In the genomic region with DNA sequence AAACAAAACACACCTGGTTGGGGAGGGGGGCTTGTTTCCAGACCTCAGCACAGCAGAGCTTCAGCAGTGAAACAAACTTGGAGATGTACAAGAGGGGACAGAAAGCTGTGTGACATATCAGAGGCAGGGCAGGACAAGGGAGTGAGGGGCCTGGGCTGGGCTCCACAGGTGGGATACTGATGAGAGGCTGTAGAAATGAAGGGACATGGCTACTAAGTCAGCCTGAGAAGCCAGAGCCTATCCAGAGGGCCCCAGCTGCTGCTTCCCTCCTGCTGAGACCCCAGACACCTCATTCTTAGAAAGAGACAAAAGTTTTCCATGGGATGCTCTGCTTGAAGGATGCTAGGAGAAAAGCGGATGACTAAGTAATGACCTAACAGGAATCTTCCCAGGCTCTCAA, we compare ENCODE assay signal across 19 mouse cellular contexts. TPM values are rescaled to one million over a fixed set of nuclear protein-coding genes. Genes with fewer than 3 reads are reported as not detected.
DNase-seq lines count a peak whose midpoint lies in the region; ATAC-seq and TF ChIP-seq lines count a peak whose summit lies in the region.
"Had no signal": no experiment of that assay in that cellular context is flagged by ENCODE, and none has a peak within 500 bp of the region (broad histone marks: within the 10 kb centered on the region; RNA-seq: fewer than 3 reads in every experiment).

No protein-coding gene starts in this region.

- WGBS in forebrain, embryonic 11.5 days, result 91% methylated on average over 1 of the region's 1 CpGs
- 87% methylated on average over 1 of the region's 1 CpGs for WGBS in forebrain, embryonic 10.5 days
- 90% methylated on average over 1 of the region's 1 CpGs for WGBS in hindbrain, embryonic 14.5 days
- 78% methylated on average over 1 of the region's 1 CpGs for WGBS in hindbrain, embryonic 10.5 days
- 86% methylated on average over 1 of the region's 1 CpGs for WGBS in midbrain, embryonic 15.5 days
- 75% methylated on average over 1 of the region's 1 CpGs for WGBS in midbrain, postnatal 0 days
- WGBS in neural tube, embryonic 15.5 days, result 81% methylated on average over 1 of the region's 1 CpGs

- H3K36me3 ChIP-seq in forebrain, embryonic 11.5 days (ENCODE audit: control insufficient read depth, insufficient read depth, low read length), result peaks cover 5% of the 10 kb centered on the region; the same call in 1 of the 2 replicates
- peaks cover 41% of the 10 kb centered on the region for H3K36me3 ChIP-seq in forebrain, embryonic 10.5 days (replicated peaks)
- peaks cover 46% of the 10 kb centered on the region for H3K36me3 ChIP-seq in hindbrain, embryonic 14.5 days (replicated peaks; ENCODE audit: control insufficient read depth, insufficient read depth)
- H3K36me3 ChIP-seq in hindbrain, embryonic 10.5 days, result peaks cover 44% of the 10 kb centered on the region
- H3K36me3 ChIP-seq in midbrain, embryonic 15.5 days (replicated peaks), result peaks cover 16% of the 10 kb centered on the region; the same call in 1 of the 2 replicates
- H3K36me3 ChIP-seq in midbrain, postnatal 0 days (ENCODE audit: insufficient read depth, low read length), result peaks cover 40% of the 10 kb centered on the region
- peaks cover 39% of the 10 kb centered on the region for H3K36me3 ChIP-seq in neural tube, embryonic 15.5 days

- DNase-seq in forebrain, embryonic 11.5 days (ENCODE audit: low spot score), result peak; percentile 30
- DNase-seq in forebrain, embryonic 10.5 days (ENCODE audit: extremely low spot score, low spot score), result no peak
- DNase-seq in hindbrain, embryonic 14.5 days (ENCODE audit: low spot score), result no peak
- no peak for DNase-seq in hindbrain, embryonic 10.5 days (ENCODE audit: low spot score)
- no peak for DNase-seq in midbrain, postnatal 0 days (ENCODE audit: low spot score)
- DNase-seq: adrenal gland, postnatal 36 days; cerebellum, postnatal 36 days; forebrain, postnatal 0 days; heart, postnatal 36 days; kidney, adult 11 months; lung, adult 18-20 months; lung, postnatal 14 days; retina, postnatal 1 day had no signal

- TF ChIP-seq CTCF in midbrain, postnatal 0 days (IDR thresholded peaks at IDR 0.05), result no peak

- H3K27me3 ChIP-seq in forebrain, embryonic 11.5 days (ENCODE audit: control insufficient read depth, insufficient read depth, low read length), result no peaks in the 10 kb centered on the region
- peaks cover 5% of the 10 kb centered on the region for H3K27me3 ChIP-seq in forebrain, embryonic 10.5 days (ENCODE audit: poor library complexity, severe bottlenecking)
- no peaks in the 10 kb centered on the region for H3K27me3 ChIP-seq in hindbrain, embryonic 14.5 days (ENCODE audit: control insufficient read depth, insufficient read depth, low read length)
- peaks cover 5% of the 10 kb centered on the region; the same call in 1 of the 2 replicates for H3K27me3 ChIP-seq in hindbrain, embryonic 10.5 days (ENCODE audit: insufficient read depth, poor library complexity, severe bottlenecking)
- H3K27me3 ChIP-seq in midbrain, embryonic 15.5 days (replicated peaks), result 0 out of 2 replicates have a peak, but pooled peaks cover 3% of the 10 kb centered on the region
- H3K27me3 ChIP-seq in midbrain, postnatal 0 days (ENCODE audit: insufficient read depth, low read length), result no peaks in the 10 kb centered on the region
- no peaks in the 10 kb centered on the region for H3K27me3 ChIP-seq in neural tube, embryonic 15.5 days (replicated peaks)

- no peak overlapping the region for H3K27ac ChIP-seq in forebrain, embryonic 11.5 days (ENCODE audit: low read depth, low read length)
- H3K27ac ChIP-seq in forebrain, embryonic 10.5 days, result no peak overlapping the region
- H3K27ac ChIP-seq in hindbrain, embryonic 14.5 days, result no peak overlapping the region
- no peak overlapping the region for H3K27ac ChIP-seq in hindbrain, embryonic 10.5 days
- no peak overlapping the region for H3K27ac ChIP-seq in midbrain, embryonic 15.5 days
- H3K27ac ChIP-seq in midbrain, postnatal 0 days (ENCODE audit: low read depth, low read length), result no peak overlapping the region
- H3K27ac ChIP-seq in neural tube, embryonic 15.5 days (replicated peaks), result no peak overlapping the region
- H3K27ac ChIP-seq: limb, embryonic 12.5 days had no signal

- peaks cover 5% of the 10 kb centered on the region for H3K4me1 ChIP-seq in forebrain, embryonic 11.5 days (replicated peaks; ENCODE audit: control insufficient read depth, insufficient read depth, low read length)
- H3K4me1 ChIP-seq in forebrain, embryonic 10.5 days, result peaks cover 30% of the 10 kb centered on the region
- peaks cover 15% of the 10 kb centered on the region for H3K4me1 ChIP-seq in hindbrain, embryonic 14.5 days (replicated peaks; ENCODE audit: control insufficient read depth, insufficient read depth, low read length)
- H3K4me1 ChIP-seq in hindbrain, embryonic 10.5 days (replicated peaks), result peaks cover 29% of the 10 kb centered on the region
- peaks cover 31% of the 10 kb centered on the region for H3K4me1 ChIP-seq in midbrain, embryonic 15.5 days
- peaks cover 6% of the 10 kb centered on the region; the same call in 1 of the 2 replicates for H3K4me1 ChIP-seq in midbrain, postnatal 0 days (ENCODE audit: insufficient read depth, low read length)
- peaks cover 33% of the 10 kb centered on the region for H3K4me1 ChIP-seq in neural tube, embryonic 15.5 days

- no peaks in the 10 kb centered on the region for H3K9me3 ChIP-seq in forebrain, embryonic 11.5 days (ENCODE audit: control insufficient read depth, low read length)
- no peaks in the 10 kb centered on the region for H3K9me3 ChIP-seq in forebrain, embryonic 10.5 days
- no peaks in the 10 kb centered on the region for H3K9me3 ChIP-seq in hindbrain, embryonic 14.5 days (ENCODE audit: control insufficient read depth, low read length)
- H3K9me3 ChIP-seq in hindbrain, embryonic 10.5 days, result no peaks in the 10 kb centered on the region
- no peaks in the 10 kb centered on the region for H3K9me3 ChIP-seq in midbrain, embryonic 15.5 days
- no peaks in the 10 kb centered on the region for H3K9me3 ChIP-seq in midbrain, postnatal 0 days (ENCODE audit: low read length)
- H3K9me3 ChIP-seq in neural tube, embryonic 15.5 days (replicated peaks), result no peaks in the 10 kb centered on the region
- H3K9me3 ChIP-seq: heart, embryonic 12.5 days; limb, embryonic 12.5 days had no signal

- H3K4me2 ChIP-seq in forebrain, embryonic 11.5 days (ENCODE audit: low read depth, low read length, severe bottlenecking), result no peak overlapping the region
- H3K4me2 ChIP-seq in hindbrain, embryonic 14.5 days (replicated peaks), result no peak overlapping the region; the same call in 1 of the 2 replicates
- 0 out of 2 replicates have a peak overlapping the region, but pooled peaks have one; percentile 81 for H3K4me2 ChIP-seq in midbrain, embryonic 15.5 days
- no peak overlapping the region for H3K4me2 ChIP-seq in midbrain, postnatal 0 days (ENCODE audit: low read depth, low read length, poor library complexity, severe bottlenecking)
- H3K4me2 ChIP-seq in neural tube, embryonic 15.5 days, result peak overlapping the region; percentile 92; the same call in 1 of the 2 replicates
- H3K4me2 ChIP-seq: limb, embryonic 12.5 days had no signal

- no peak overlapping the region for H3K9ac ChIP-seq in forebrain, embryonic 11.5 days (ENCODE audit: low read length)
- peak overlapping the region; percentile 88; the same call in 1 of the 2 replicates for H3K9ac ChIP-seq in hindbrain, embryonic 14.5 days
- no peak overlapping the region for H3K9ac ChIP-seq in midbrain, embryonic 15.5 days
- no peak overlapping the region for H3K9ac ChIP-seq in midbrain, postnatal 0 days (replicated peaks; ENCODE audit: low read length, poor library complexity, severe bottlenecking)
- H3K9ac ChIP-seq in neural tube, embryonic 15.5 days (replicated peaks), result 0 out of 2 replicates have a peak overlapping the region, but pooled peaks have one; percentile 14
- H3K9ac ChIP-seq: forebrain, postnatal 0 days; limb, embryonic 12.5 days had no signal

- no peak overlapping the region for H3K4me3 ChIP-seq in forebrain, embryonic 11.5 days (ENCODE audit: low read depth, low read length)
- H3K4me3 ChIP-seq in forebrain, embryonic 10.5 days, result no peak overlapping the region
- no peak overlapping the region for H3K4me3 ChIP-seq in hindbrain, embryonic 14.5 days (replicated peaks; ENCODE audit: low read length)
- no peak overlapping the region for H3K4me3 ChIP-seq in hindbrain, embryonic 10.5 days
- no peak overlapping the region for H3K4me3 ChIP-seq in midbrain, embryonic 15.5 days
- no peak overlapping the region for H3K4me3 ChIP-seq in midbrain, postnatal 0 days (ENCODE audit: low read depth, low read length)
- H3K4me3 ChIP-seq in neural tube, embryonic 15.5 days (replicated peaks), result no peak overlapping the region
- H3K4me3 ChIP-seq: heart, embryonic 12.5 days; limb, embryonic 12.5 days had no signal

- ATAC-seq in forebrain, embryonic 11.5 days (replicated peaks; ENCODE audit: low FRiP score), result no peak
- no peak for ATAC-seq in hindbrain, embryonic 14.5 days (ENCODE audit: low FRiP score)
- ATAC-seq in midbrain, embryonic 15.5 days (replicated peaks), result no peak
- no peak for ATAC-seq in midbrain, postnatal 0 days (ENCODE audit: low FRiP score)
- ATAC-seq in neural tube, embryonic 15.5 days (ENCODE audit: low FRiP score), result no peak
- ATAC-seq in CD4-positive, CD25-positive, alpha-beta regulatory T cell, adult 4 months, result no peak
- ATAC-seq: forebrain, postnatal 0 days had no signal

RNA-seq across cellular contexts. Expression of a gene that starts 1.5 kb away (rescaled TPM):
- 11.5 and 11.6 TPM in 2 replicates for polyA plus RNA-seq in forebrain, embryonic 11.5 days (2014; fragmentation: Nextera tagmentation; extraction: Ambion mirVana)
- polyA plus RNA-seq in forebrain, embryonic 10.5 days (2016; fragmentation: Nextera tagmentation; extraction: Ambion mirVana), result 10.2 and 11.0 TPM in 2 replicates
- polyA plus RNA-seq in hindbrain, embryonic 14.5 days (2014; fragmentation: Nextera tagmentation; extraction: Ambion mirVana), result 9.8 and 11.3 TPM in 2 replicates
- polyA plus RNA-seq in hindbrain, embryonic 10.5 days (2016; fragmentation: Nextera tagmentation; extraction: Ambion mirVana), result 12.0 and 12.8 TPM in 2 replicates
- polyA plus RNA-seq in midbrain, embryonic 15.5 days (2015; fragmentation: Nextera tagmentation; extraction: Ambion mirVana), result 12.1 and 15.9 TPM in 2 replicates
- total RNA-seq in midbrain, postnatal 0 days (2014; rRNA removed), result 9.2 and 10.9 TPM in 2 replicates
- polyA plus RNA-seq in midbrain, postnatal 0 days (2015; fragmentation: Nextera tagmentation; extraction: Ambion mirVana), result 8.8 and 9.8 TPM in 2 replicates
- polyA plus RNA-seq in neural tube, embryonic 15.5 days (2015; fragmentation: Nextera tagmentation; extraction: Ambion mirVana), result 11.4 and 11.7 TPM in 2 replicates
- 10 to 100 TPM; 22.1 to 56.4 TPM for polyA plus RNA-seq in CD4-positive, CD25-positive, alpha-beta regulatory T cell, adult 4 months (2017; shearing (Covaris generic))

RNA-seq across cellular contexts. Expression of a gene that starts 10.9 kb away (rescaled TPM):
- polyA plus RNA-seq in forebrain, embryonic 11.5 days (2014; fragmentation: Nextera tagmentation; extraction: Ambion mirVana), result 13.6 and 13.9 TPM in 2 replicates
- polyA plus RNA-seq in forebrain, embryonic 10.5 days (2016; fragmentation: Nextera tagmentation; extraction: Ambion mirVana), result 11.3 and 13.3 TPM in 2 replicates
- polyA plus RNA-seq in hindbrain, embryonic 14.5 days (2014; fragmentation: Nextera tagmentation; extraction: Ambion mirVana), result 25.3 and 28.4 TPM in 2 replicates
- 11.1 and 15.1 TPM in 2 replicates for polyA plus RNA-seq in hindbrain, embryonic 10.5 days (2016; fragmentation: Nextera tagmentation; extraction: Ambion mirVana)
- polyA plus RNA-seq in midbrain, embryonic 15.5 days (2015; fragmentation: Nextera tagmentation; extraction: Ambion mirVana), result 33.9 and 36.7 TPM in 2 replicates
- total RNA-seq in midbrain, postnatal 0 days (2014; rRNA removed), result 45.4 and 51.8 TPM in 2 replicates
- polyA plus RNA-seq in midbrain, postnatal 0 days (2015; fragmentation: Nextera tagmentation; extraction: Ambion mirVana), result 23.5 and 23.7 TPM in 2 replicates
- 25.2 and 33.9 TPM in 2 replicates for polyA plus RNA-seq in neural tube, embryonic 15.5 days (2015; fragmentation: Nextera tagmentation; extraction: Ambion mirVana)
- 1 to 10 TPM; 5.2 to 7.0 TPM for polyA plus RNA-seq in CD4-positive, CD25-positive, alpha-beta regulatory T cell, adult 4 months (2017; shearing (Covaris generic))

RNA-seq across cellular contexts. Expression of a gene that starts 16.8 kb away (rescaled TPM):
- polyA plus RNA-seq in forebrain, embryonic 11.5 days (2014; fragmentation: Nextera tagmentation; extraction: Ambion mirVana), result 1.1 and 1.5 TPM in 2 replicates
- 0.77 and 1.0 TPM in 2 replicates for polyA plus RNA-seq in forebrain, embryonic 10.5 days (2016; fragmentation: Nextera tagmentation; extraction: Ambion mirVana)
- 3.2 and 3.5 TPM in 2 replicates for polyA plus RNA-seq in hindbrain, embryonic 14.5 days (2014; fragmentation: Nextera tagmentation; extraction: Ambion mirVana)
- 0.57 and 0.99 TPM in 2 replicates for polyA plus RNA-seq in hindbrain, embryonic 10.5 days (2016; fragmentation: Nextera tagmentation; extraction: Ambion mirVana)
- polyA plus RNA-seq in midbrain, embryonic 15.5 days (2015; fragmentation: Nextera tagmentation; extraction: Ambion mirVana), result 4.0 and 4.1 TPM in 2 replicates
- total RNA-seq in midbrain, postnatal 0 days (2014; rRNA removed), result 9.3 and 10.1 TPM in 2 replicates
- 4.2 and 5.3 TPM in 2 replicates for polyA plus RNA-seq in midbrain, postnatal 0 days (2015; fragmentation: Nextera tagmentation; extraction: Ambion mirVana)
- polyA plus RNA-seq in neural tube, embryonic 15.5 days (2015; fragmentation: Nextera tagmentation; extraction: Ambion mirVana), result 2.6 TPM in 2 replicates
- under 1 TPM; 0.16 to 0.20 TPM for polyA plus RNA-seq in CD4-positive, CD25-positive, alpha-beta regulatory T cell, adult 4 months (2017; shearing (Covaris generic))
- total RNA-seq: heart, postnatal 36 days had no signal
- polyA plus RNA-seq: large intestine, adult 2 months had no signal

RNA-seq across cellular contexts. Expression of a gene that starts 29.0 kb away (rescaled TPM):
- polyA plus RNA-seq in forebrain, embryonic 11.5 days (2014; fragmentation: Nextera tagmentation; extraction: Ambion mirVana), result 19.4 and 22.2 TPM in 2 replicates
- polyA plus RNA-seq in forebrain, embryonic 10.5 days (2016; fragmentation: Nextera tagmentation; extraction: Ambion mirVana), result 17.6 TPM in 2 replicates
- 27.2 and 29.7 TPM in 2 replicates for polyA plus RNA-seq in hindbrain, embryonic 14.5 days (2014; fragmentation: Nextera tagmentation; extraction: Ambion mirVana)
- polyA plus RNA-seq in hindbrain, embryonic 10.5 days (2016; fragmentation: Nextera tagmentation; extraction: Ambion mirVana), result 17.3 and 19.2 TPM in 2 replicates
- 25.3 and 26.6 TPM in 2 replicates for polyA plus RNA-seq in midbrain, embryonic 15.5 days (2015; fragmentation: Nextera tagmentation; extraction: Ambion mirVana)
- 34.1 and 37.6 TPM in 2 replicates for total RNA-seq in midbrain, postnatal 0 days (2014; rRNA removed)
- polyA plus RNA-seq in midbrain, postnatal 0 days (2015; fragmentation: Nextera tagmentation; extraction: Ambion mirVana), result 34.2 and 41.4 TPM in 2 replicates
- 24.0 and 28.9 TPM in 2 replicates for polyA plus RNA-seq in neural tube, embryonic 15.5 days (2015; fragmentation: Nextera tagmentation; extraction: Ambion mirVana)
- polyA plus RNA-seq in CD4-positive, CD25-positive, alpha-beta regulatory T cell, adult 4 months (2017; shearing (Covaris generic)), result 10 to 100 TPM; 38.6 to 56.7 TPM

RNA-seq across cellular contexts. Expression of a gene that starts 29.1 kb away (rescaled TPM):
- 51.2 and 57.1 TPM in 2 replicates for polyA plus RNA-seq in forebrain, embryonic 11.5 days (2014; fragmentation: Nextera tagmentation; extraction: Ambion mirVana)
- 62.8 and 64.2 TPM in 2 replicates for polyA plus RNA-seq in forebrain, embryonic 10.5 days (2016; fragmentation: Nextera tagmentation; extraction: Ambion mirVana)
- 46.4 and 47.2 TPM in 2 replicates for polyA plus RNA-seq in hindbrain, embryonic 14.5 days (2014; fragmentation: Nextera tagmentation; extraction: Ambion mirVana)
- polyA plus RNA-seq in hindbrain, embryonic 10.5 days (2016; fragmentation: Nextera tagmentation; extraction: Ambion mirVana), result 58.0 and 60.9 TPM in 2 replicates
- polyA plus RNA-seq in midbrain, embryonic 15.5 days (2015; fragmentation: Nextera tagmentation; extraction: Ambion mirVana), result 54.9 and 56.9 TPM in 2 replicates
- total RNA-seq in midbrain, postnatal 0 days (2014; rRNA removed), result 76.7 and 77.1 TPM in 2 replicates
- 46.1 and 48.6 TPM in 2 replicates for polyA plus RNA-seq in midbrain, postnatal 0 days (2015; fragmentation: Nextera tagmentation; extraction: Ambion mirVana)
- polyA plus RNA-seq in neural tube, embryonic 15.5 days (2015; fragmentation: Nextera tagmentation; extraction: Ambion mirVana), result 45.2 and 52.3 TPM in 2 replicates
- polyA plus RNA-seq in CD4-positive, CD25-positive, alpha-beta regulatory T cell, adult 4 months (2017; shearing (Covaris generic)), result 100 to 1,000 TPM in 1 of 2 experiments, 10 to 100 TPM in 1; 65.0 to 101 TPM

Comparison
In these comparisons a context has a peak if more than half of its experiments do, and no peak if none do; other contexts are left out.
1. H3K4me2 ChIP-seq: peak in midbrain, embryonic 15.5 days (single experiment) and neural tube, embryonic 15.5 days (single experiment); none in forebrain, embryonic 11.5 days (single experiment), hindbrain, embryonic 14.5 days (single experiment) and midbrain, postnatal 0 days (single experiment).
2. H3K9ac ChIP-seq: peak in hindbrain, embryonic 14.5 days (single experiment) and neural tube, embryonic 15.5 days (single experiment); none in forebrain, embryonic 11.5 days (single experiment), midbrain, embryonic 15.5 days (single experiment) and midbrain, postnatal 0 days (single experiment).